Mouse (Mus musculus) midbrain, embryonic 13.5 days (tissue): ENCODE measurements at regions not wholly inside any gene's neighbourhood (a gene's known extent, or its start where the extent isn't known, plus 50 kb on each side); places are given as distances from the start of the nearest gene placed in this dataset.

ENCODE experiments used
- ATAC-seq: fragments of 200-750 bp; cut with Nextera tagmentation; 2 replicates; pipeline ENCODE4 v1.8.0; 2017; ENCODE audit warnings: mild to moderate bottlenecking, moderate TSS enrichment, moderate library complexity
- H3K27ac ChIP-seq: fragments of 300-500 bp; sonication (generic); 2 replicates; pipeline ENCODE4 v1.5.1; 2015; ENCODE audit warnings: inconsistent platforms, mild to moderate bottlenecking, moderate library complexity
- H3K27me3 ChIP-seq: fragments of 300-500 bp; sonication (generic); 2 replicates; pipeline ENCODE4 v1.6.1; 2015; ENCODE audit warnings: mild to moderate bottlenecking, inconsistent platforms
- H3K36me3 ChIP-seq: fragments of 300-500 bp; sonication (generic); 2 replicates; pipeline ENCODE4 v1.6.1; 2015; ENCODE audit warnings: mild to moderate bottlenecking, inconsistent platforms
- H3K4me1 ChIP-seq: fragments of 300-500 bp; sonication (generic); replicated peaks from 2 replicates; pipeline ENCODE4 v1.6.1; 2015; ENCODE audit warnings: inconsistent platforms
- H3K4me2 ChIP-seq: fragments of 300-500 bp; sonication (generic); replicated peaks from 2 replicates; pipeline ENCODE4 v1.6.1; 2015; ENCODE audit warnings: moderate library complexity, mild to moderate bottlenecking, inconsistent platforms
- H3K4me3 ChIP-seq: fragments of 300-500 bp; sonication (generic); replicated peaks from 2 replicates; pipeline ENCODE4 v1.5.1; 2015; ENCODE audit warnings: mild to moderate bottlenecking, inconsistent platforms
- H3K9ac ChIP-seq: fragments of 300-500 bp; sonication (generic); replicated peaks from 2 replicates; pipeline ENCODE4 v1.6.1; 2015; ENCODE audit warnings: mild to moderate bottlenecking, inconsistent platforms
- H3K9me3 ChIP-seq: fragments of 300-500 bp; sonication (generic); 2 replicates; pipeline ENCODE4 v1.6.1; 2016; ENCODE audit warnings: mild to moderate bottlenecking, inconsistent platforms
- WGBS: fragments of 180-500 bp; shearing (Covaris S2); methylation state at CpG from one replicate; pipeline ENCODE4 v1.1.7; 2015; 5-methylcytosine and 5-hydroxymethylcytosine counted together

DNA sequence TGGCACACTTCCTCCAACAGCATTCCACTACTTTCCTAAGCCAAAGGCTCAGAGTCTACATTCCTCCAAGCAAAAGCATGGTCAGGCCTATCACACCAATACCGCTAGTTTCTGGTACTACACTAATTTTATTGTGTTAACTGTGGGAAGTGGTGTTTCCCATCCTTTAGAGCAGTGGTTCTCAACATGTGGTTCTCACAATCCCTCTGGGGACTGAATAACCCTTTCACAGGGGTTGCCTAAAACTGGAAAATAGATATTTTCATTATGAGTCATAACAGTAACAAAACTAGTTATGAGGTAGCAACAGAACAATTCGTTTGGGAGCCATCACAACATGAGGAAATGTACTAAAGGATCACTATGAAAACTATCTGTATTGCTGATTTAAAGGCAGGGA is 74.2 kb upstream of the Cp start:
- H3K9me3 ChIP-seq = no peaks in the 10 kb centered on the region
- 75% methylated on average over 2 of the region's 2 CpGs for WGBS
- no peak overlapping the region for H3K4me2 ChIP-seq
- H3K27ac ChIP-seq = no peak overlapping the region
- H3K4me1 ChIP-seq = no peaks in the 10 kb centered on the region
- no peaks in the 10 kb centered on the region for H3K27me3 ChIP-seq
- H3K4me3 ChIP-seq = no peak overlapping the region
- no peak overlapping the region for H3K9ac ChIP-seq
- no peak for ATAC-seq
- no peaks in the 10 kb centered on the region for H3K36me3 ChIP-seq

DNA sequence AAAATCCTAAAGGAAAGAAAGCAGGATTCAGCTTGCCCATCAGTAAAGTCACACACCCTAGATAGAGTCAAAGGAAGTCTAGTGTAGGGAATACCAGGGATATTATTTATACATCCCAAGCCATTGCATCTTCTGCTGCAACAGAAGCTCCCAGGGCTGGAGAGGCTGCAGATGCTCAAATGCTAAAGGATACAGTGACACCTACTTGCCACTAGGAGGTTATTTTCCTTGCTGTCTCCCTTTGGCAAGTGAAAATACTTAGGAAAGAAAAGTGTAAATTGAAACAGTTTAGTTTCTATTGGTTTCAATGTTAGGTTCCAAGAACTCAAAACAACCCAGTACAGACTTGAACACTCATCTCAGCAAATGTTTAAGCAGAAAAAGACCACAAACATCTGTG is 68.4 kb upstream of the Cp start:
- no peaks in the 10 kb centered on the region for H3K27me3 ChIP-seq
- H3K36me3 ChIP-seq = no peaks in the 10 kb centered on the region
- no peak overlapping the region for H3K27ac ChIP-seq
- H3K4me1 ChIP-seq = no peaks in the 10 kb centered on the region
- no peaks in the 10 kb centered on the region for H3K9me3 ChIP-seq
- no peak overlapping the region for H3K4me3 ChIP-seq
- H3K4me2 ChIP-seq = no peak overlapping the region
- no peak for ATAC-seq
- no peak overlapping the region for H3K9ac ChIP-seq

DNA sequence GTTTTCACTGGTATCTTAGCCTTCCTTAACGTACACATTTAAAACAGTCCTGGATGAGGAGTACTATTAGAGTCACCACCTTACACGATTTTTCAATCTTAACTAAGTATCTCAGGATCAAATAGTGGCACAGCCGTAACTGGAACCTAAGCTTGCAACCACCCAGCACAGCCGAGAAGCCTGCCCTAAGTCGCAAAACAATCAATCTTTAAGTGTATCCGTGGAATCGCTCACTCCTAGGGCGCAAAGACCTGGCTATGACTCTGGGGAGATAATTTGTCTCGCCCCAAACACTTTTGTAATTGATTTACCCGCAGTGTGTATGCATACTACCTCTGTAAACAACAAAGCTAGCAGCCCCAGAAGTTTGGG is 62.6 kb upstream of the Cp start:
- Histone ChIP-seq H3K4me1 (peaks cover 25% of the 10 kb centered on the region), H3K36me3 (peaks cover 15% of the 10 kb centered on the region), H3K4me3 (peak overlapping the region; percentile 88), H3K27ac (no peak overlapping the region), H3K27me3 (no peaks in the 10 kb centered on the region), H3K9me3 (no peaks in the 10 kb centered on the region), H3K4me2 (peak overlapping the region; percentile 57), H3K9ac (0 out of 2 replicates have a peak overlapping the region, but pooled peaks have one; percentile 33)
- WGBS = 6% methylated on average over 10 of the region's 10 CpGs
- ATAC-seq = no peak

DNA sequence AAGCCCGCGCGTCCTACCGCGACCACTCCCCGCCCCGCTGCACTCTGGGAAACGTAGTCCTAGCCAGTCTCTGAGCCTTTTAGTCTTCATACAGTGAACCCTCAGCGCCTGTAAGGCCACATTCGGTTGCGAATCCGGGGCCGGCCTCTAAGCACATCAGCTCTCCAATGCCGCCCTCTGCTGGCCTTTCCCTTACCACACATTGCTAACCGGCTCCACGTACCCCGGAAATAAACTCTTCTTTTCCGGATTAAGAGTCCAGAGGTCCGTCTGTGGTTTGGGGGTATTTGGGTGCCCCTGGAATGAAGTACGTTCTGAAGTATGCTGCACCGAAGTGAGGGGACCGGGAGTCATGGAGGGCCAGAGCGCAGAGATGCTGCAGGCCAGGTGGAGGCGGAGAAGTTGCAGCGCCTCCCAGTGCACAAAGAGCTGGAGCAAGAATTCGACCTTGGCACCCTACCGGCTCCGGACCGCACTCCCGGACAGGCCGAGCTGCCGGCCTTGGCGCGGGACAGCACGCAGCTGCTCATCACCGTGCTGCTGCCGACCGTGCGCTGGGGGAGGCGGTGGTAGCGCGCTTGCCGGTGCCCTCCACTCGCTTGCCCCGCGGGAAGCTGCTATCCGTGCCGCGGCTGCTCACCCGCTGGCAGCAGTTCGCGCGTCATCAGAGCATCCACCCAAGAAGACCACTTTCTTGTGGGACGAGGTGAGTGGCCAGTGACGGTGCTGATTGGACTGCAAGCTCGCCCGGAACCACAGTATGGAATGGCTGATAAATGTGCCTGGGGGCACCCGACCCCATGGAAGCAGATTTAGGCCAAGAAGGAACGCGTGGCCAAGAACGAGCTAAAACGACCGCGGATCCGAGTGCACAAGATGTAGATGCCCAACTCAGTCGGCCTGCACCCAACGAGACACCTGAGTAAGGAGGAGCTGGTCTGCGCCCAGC is 62.0 kb upstream of the Cp start:
- peak; percentile 100 for ATAC-seq
- under 1% methylated on average over 68 of the region's 68 CpGs for WGBS
- peak overlapping the region; percentile 87 for H3K9ac ChIP-seq
- H3K36me3 ChIP-seq = peaks cover 15% of the 10 kb centered on the region
- H3K27ac ChIP-seq = peak overlapping the region; percentile 85
- H3K4me2 ChIP-seq = peak overlapping the region; percentile 78
- no peaks in the 10 kb centered on the region for H3K27me3 ChIP-seq
- peak overlapping the region; percentile 88 for H3K4me3 ChIP-seq
- H3K4me1 ChIP-seq = peaks cover 25% of the 10 kb centered on the region
- H3K9me3 ChIP-seq = no peaks in the 10 kb centered on the region

DNA sequence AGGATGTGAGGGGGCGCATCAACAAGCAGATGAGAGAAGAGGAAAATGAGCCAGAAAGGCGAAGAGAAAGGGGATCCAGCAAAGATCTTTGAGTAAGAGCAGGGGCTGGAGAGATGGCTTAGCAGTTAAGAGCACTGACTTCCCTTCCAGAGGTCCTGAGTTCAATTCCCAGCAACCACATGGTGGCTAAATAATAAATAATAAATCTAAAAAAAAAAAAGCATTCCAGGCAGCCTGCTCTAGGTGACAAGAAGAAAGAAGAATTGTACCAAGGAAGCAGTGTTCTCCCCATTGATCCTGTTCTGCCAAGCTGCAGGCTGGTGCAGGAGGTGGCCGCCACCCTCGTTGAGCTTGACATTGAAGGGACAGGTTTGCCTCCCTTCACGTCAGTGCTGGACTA is 61.1 kb upstream of the Cp start:
- H3K27ac ChIP-seq = no peak overlapping the region
- peaks cover 24% of the 10 kb centered on the region for H3K36me3 ChIP-seq
- H3K4me3 ChIP-seq = peak overlapping the region; percentile 88
- ATAC-seq = no peak
- H3K9ac ChIP-seq = peak overlapping the region; percentile 87
- 41% methylated on average over 5 of the region's 5 CpGs for WGBS
- H3K4me1 ChIP-seq = peaks cover 25% of the 10 kb centered on the region
- H3K27me3 ChIP-seq = no peaks in the 10 kb centered on the region
- no peaks in the 10 kb centered on the region for H3K9me3 ChIP-seq
- peak overlapping the region; percentile 78 for H3K4me2 ChIP-seq

DNA sequence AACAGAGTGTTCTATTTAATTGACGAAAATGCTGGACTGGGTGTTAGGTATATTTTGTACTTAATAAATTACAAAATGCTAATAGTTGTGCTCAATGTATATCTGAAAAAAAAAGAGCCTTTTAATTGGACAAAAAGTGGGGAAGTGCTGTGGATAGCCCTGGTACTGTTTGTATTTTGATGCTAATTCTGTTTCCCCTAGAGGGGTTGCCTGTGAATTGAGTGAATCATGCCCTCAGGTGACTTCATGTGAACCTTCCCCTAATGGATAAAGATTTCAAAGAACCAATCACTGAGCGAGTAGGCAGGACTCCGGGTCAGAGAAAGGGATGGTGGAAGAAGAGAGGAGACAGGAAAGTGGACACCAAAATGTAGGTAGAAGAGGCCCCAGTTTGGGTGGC is 59.7 kb upstream of the Cp start:
- no peak for ATAC-seq
- no peak overlapping the region for H3K27ac ChIP-seq
- H3K9me3 ChIP-seq = no peaks in the 10 kb centered on the region
- no peak overlapping the region for H3K9ac ChIP-seq
- H3K4me2 ChIP-seq = peak overlapping the region; percentile 29
- peaks cover 28% of the 10 kb centered on the region for H3K36me3 ChIP-seq
- H3K27me3 ChIP-seq = no peaks in the 10 kb centered on the region
- peaks cover 25% of the 10 kb centered on the region for H3K4me1 ChIP-seq
- H3K4me3 ChIP-seq = no peak overlapping the region
- 87% methylated on average over 3 of the region's 3 CpGs for WGBS

DNA sequence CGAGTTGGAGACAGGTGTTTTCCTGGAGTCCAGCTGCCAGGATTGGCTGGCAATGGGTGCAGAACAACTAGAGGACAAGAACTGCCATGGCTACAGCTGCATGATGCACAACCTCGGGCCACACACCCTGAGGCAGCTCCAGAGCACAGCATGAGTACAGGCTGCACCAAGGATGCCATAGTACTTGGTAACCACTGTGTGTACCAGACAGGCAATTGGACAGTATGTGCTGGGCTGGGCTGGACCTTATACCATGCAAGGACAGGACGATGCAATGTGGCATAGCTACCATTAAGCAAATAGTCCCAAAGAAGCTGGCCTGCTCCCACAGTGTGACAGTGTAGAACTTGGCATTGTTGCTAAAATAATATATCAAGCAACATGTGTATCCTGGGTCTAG is 54.6 kb upstream of the Cp start:
- ATAC-seq = peak; percentile 32; the same call in 1 of the 2 replicates
- WGBS = 95% methylated on average over 3 of the region's 3 CpGs
- Histone ChIP-seq H3K9ac (no peak overlapping the region), H3K9me3 (no peaks in the 10 kb centered on the region), H3K4me1 (peaks cover 5% of the 10 kb centered on the region), H3K4me3 (no peak overlapping the region), H3K27ac (no peak overlapping the region), H3K4me2 (no peak overlapping the region), H3K36me3 (peaks cover 27% of the 10 kb centered on the region), H3K27me3 (no peaks in the 10 kb centered on the region)

DNA sequence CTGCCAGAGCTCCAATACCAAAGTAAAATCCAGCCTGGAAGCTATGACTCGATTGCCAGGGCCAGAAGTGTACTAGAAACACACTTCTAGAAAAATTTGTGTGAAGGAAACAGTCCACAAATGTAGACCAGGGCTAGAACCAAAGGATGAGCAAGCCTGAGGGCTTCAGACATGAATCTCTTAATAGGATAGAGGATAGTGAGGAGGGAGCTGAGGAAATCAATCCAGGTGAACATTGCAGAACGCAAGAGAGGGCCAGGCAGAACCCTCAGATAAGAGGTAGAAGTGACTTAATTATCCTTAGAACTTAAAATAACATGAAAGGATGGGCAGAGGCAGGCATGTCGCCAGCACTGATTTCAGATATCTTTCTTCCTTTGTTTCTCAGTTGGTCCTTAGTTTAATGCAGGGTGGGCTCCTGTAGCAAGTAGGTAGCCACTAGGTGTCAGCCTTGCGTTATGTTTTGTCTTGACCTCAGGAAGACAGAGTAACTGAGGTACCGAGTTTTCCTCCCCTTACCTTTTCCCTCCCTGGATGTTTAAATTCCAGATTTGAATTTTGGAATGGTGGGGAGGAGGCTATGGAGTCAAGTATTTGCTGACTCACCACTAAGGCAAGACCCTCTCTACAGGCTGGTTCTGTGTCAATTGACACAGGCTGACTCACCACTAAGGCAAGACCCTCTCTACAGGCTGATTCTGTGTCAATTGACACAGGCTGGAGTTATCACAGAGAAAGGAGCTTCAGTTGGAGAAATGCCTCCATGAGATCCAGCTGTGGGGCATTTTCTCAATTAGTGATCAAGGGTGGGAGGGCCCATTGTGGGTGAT is 52.2 kb upstream of the Cp start:
- no peak overlapping the region for H3K4me2 ChIP-seq
- H3K27me3 ChIP-seq = no peaks in the 10 kb centered on the region
- H3K27ac ChIP-seq = no peak overlapping the region
- H3K9ac ChIP-seq = no peak overlapping the region
- H3K4me3 ChIP-seq = no peak overlapping the region
- H3K36me3 ChIP-seq = peaks cover 13% of the 10 kb centered on the region; the same call in 1 of the 2 replicates
- ATAC-seq = peak; percentile 93
- H3K4me1 ChIP-seq = no peaks in the 10 kb centered on the region
- 28% methylated on average over 5 of the region's 5 CpGs for WGBS
- no peaks in the 10 kb centered on the region for H3K9me3 ChIP-seq
